Mouse (Mus musculus): ENCODE data around the gene Hspbp1. TPM values are rescaled to one million over a fixed set of nuclear protein-coding genes. Genes with fewer than 3 reads are reported as not detected.

The Hspbp1 gene
- polyA plus RNA-seq, 1 experiment = 51.8 TPM

DNA sequence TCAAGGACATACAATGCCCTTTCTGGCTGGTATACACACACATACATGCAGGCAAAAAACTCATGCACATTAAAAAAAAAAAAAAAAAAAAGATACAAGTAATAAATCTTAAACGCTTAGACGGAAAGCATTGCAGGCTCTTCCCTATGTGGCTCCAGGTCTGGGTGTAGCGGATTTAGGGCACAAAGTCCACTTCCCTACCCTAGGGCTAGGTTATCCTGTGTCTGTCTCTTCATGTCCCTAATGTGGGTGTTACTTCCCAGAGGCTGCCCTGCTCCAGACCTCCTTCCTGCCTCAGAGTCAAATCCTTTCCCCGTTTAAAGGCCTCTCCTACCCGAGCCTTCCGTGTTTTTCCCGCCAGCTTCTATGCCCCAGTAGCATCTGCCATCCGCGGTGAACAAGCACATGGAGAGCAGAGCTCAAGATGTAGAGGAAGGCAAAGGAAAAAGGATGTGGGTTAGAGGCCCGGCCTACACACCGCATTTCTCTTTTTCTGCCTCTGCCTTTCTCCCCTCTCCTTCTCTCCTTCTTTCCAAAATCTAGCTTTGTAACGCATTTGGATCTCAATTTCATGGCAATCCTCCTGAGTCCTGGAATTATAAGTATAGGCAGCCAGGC is 10.6 kb downstream of the Hspbp1 start:
- TF ChIP-seq CTCF (IDR thresholded peaks at IDR 0.05; ENCODE audit: low read depth, low read length) = no peak
- no peak for TF ChIP-seq POLR2A (IDR thresholded peaks at IDR 0.05; ENCODE audit: insufficient read depth, low read length)
- no peak for TF ChIP-seq EP300 (IDR thresholded peaks at IDR 0.05; ENCODE audit: insufficient read depth, low read depth, low read length)
- Histone ChIP-seq H3K4me1 (ENCODE audit: control insufficient read depth, insufficient read depth, low read length) (no peaks in the 10 kb centered on the region), H3K9me3 (replicated peaks; ENCODE audit: control insufficient read depth, insufficient read depth, low read length, poor library complexity, severe bottlenecking) (no peaks in the 10 kb centered on the region), H3K9ac (ENCODE audit: low read depth, poor library complexity, severe bottlenecking) (no peak overlapping the region), H3K27me3 (ENCODE audit: control insufficient read depth, insufficient read depth, low read length, poor library complexity, severe bottlenecking) (no peaks in the 10 kb centered on the region), H3K4me3 (ENCODE audit: low read depth, low read length) (no peak overlapping the region), H3K27ac (ENCODE audit: insufficient read depth, low read length) (no peak overlapping the region), H3K36me3 (ENCODE audit: control insufficient read depth, insufficient read depth, low read length, poor library complexity, severe bottlenecking) (0 out of 2 replicates have a peak, but pooled peaks cover 6% of the 10 kb centered on the region)

DNA sequence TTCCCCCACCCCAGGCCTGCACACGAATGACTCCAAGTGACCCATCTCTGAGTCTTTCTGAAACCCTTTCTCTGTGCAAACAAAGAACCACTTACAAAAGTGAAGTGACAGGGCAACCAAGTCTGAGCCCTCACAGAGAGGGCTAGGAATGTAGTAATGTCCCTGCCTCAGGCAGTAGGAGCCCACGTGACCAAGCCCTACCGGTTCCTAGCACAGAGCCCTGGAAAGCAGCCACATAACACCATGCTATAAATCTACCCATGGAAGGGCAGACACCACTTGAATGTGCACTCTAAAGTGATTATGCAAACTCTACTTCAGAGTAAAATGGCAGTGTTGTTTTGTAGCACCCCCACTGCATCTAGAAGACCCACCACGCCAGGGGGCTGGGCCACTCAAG is 12.9 kb downstream of the Hspbp1 start:
- no peak overlapping the region for H3K9ac ChIP-seq (ENCODE audit: low read depth, poor library complexity, severe bottlenecking)
- H3K4me1 ChIP-seq (ENCODE audit: control insufficient read depth, insufficient read depth, low read length) = no peaks in the 10 kb centered on the region
- TF ChIP-seq POLR2A (IDR thresholded peaks at IDR 0.05; ENCODE audit: insufficient read depth, low read length) = no peak
- TF ChIP-seq CTCF (IDR thresholded peaks at IDR 0.05; ENCODE audit: low read depth, low read length) = no peak
- 0 out of 2 replicates have a peak, but pooled peaks have one; percentile 21 for TF ChIP-seq EP300 (IDR thresholded peaks at IDR 0.05; ENCODE audit: insufficient read depth, low read depth, low read length)
- H3K27me3 ChIP-seq (ENCODE audit: control insufficient read depth, insufficient read depth, low read length, poor library complexity, severe bottlenecking) = no peaks in the 10 kb centered on the region
- no peak overlapping the region for H3K27ac ChIP-seq (ENCODE audit: insufficient read depth, low read length)
- H3K9me3 ChIP-seq (replicated peaks; ENCODE audit: control insufficient read depth, insufficient read depth, low read length, poor library complexity, severe bottlenecking) = no peaks in the 10 kb centered on the region
- H3K36me3 ChIP-seq (ENCODE audit: control insufficient read depth, insufficient read depth, low read length, poor library complexity, severe bottlenecking) = 0 out of 2 replicates have a peak, but pooled peaks cover 3% of the 10 kb centered on the region
- no peak overlapping the region for H3K4me3 ChIP-seq (ENCODE audit: low read depth, low read length)

DNA sequence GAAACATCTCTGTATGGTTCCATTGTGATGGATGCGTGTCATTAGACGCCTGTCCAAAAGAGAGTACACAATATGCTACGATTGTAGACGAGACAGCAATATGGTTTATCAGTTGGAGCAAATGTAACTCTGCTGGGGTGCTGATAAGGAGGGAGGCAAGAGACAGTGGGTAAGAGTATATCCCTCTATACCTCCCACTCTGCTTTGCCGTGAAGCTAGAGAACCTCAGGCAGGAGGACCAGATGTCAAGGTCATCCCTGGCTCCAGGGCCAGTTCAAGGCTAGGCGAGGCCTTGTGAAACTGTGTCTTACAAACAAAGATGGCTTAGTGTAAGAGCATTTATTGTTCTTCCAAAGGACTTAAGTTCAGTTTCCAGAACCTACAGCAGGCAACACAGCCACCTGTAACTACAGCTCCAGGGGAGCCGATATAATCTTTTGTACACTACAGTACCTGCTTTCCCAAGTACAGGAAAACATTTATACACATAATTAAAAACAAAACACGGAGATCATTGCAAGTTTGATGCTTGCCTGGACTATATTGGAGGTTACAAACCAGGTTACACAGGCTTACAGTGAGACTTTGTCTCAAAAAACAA is 14.1 kb downstream of the Hspbp1 start:
- no peak overlapping the region for H3K4me3 ChIP-seq (ENCODE audit: low read depth, low read length)
- H3K27ac ChIP-seq (ENCODE audit: insufficient read depth, low read length) = no peak overlapping the region
- H3K4me1 ChIP-seq (ENCODE audit: control insufficient read depth, insufficient read depth, low read length) = no peaks in the 10 kb centered on the region
- no peaks in the 10 kb centered on the region for H3K27me3 ChIP-seq (ENCODE audit: control insufficient read depth, insufficient read depth, low read length, poor library complexity, severe bottlenecking)
- no peaks in the 10 kb centered on the region for H3K9me3 ChIP-seq (replicated peaks; ENCODE audit: control insufficient read depth, insufficient read depth, low read length, poor library complexity, severe bottlenecking)
- TF ChIP-seq CTCF (IDR thresholded peaks at IDR 0.05; ENCODE audit: low read depth, low read length) (no peak), POLR2A (IDR thresholded peaks at IDR 0.05; ENCODE audit: insufficient read depth, low read length) (no peak), EP300 (IDR thresholded peaks at IDR 0.05; ENCODE audit: insufficient read depth, low read depth, low read length) (no peak)
- no peak overlapping the region for H3K9ac ChIP-seq (ENCODE audit: low read depth, poor library complexity, severe bottlenecking)
- peaks cover 5% of the 10 kb centered on the region; the same call in 1 of the 2 replicates for H3K36me3 ChIP-seq (ENCODE audit: control insufficient read depth, insufficient read depth, low read length, poor library complexity, severe bottlenecking)

DNA sequence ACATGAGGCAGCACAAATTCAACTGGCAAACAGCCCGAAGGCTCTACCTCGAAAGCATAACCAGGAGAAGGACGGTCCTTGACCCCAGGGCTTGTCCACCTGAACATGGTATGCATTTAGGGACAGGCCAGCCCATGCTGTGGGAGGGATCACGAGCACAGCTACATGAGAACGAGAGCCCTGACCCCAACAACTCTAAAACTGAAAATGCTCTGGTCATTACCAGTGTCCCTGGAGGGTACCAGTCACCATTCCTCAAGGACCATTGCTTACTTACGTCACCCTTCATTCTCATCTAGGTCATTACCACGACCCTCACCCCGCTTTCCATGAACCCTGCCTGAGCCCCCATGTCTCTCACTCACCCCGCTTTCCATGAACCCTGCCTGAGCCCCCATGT is 15.7 kb downstream of the Hspbp1 start:
- Histone ChIP-seq H3K9ac (ENCODE audit: low read depth, poor library complexity, severe bottlenecking) (no peak overlapping the region), H3K9me3 (replicated peaks; ENCODE audit: control insufficient read depth, insufficient read depth, low read length, poor library complexity, severe bottlenecking) (no peaks in the 10 kb centered on the region), H3K4me1 (ENCODE audit: control insufficient read depth, insufficient read depth, low read length) (no peaks in the 10 kb centered on the region), H3K27ac (ENCODE audit: insufficient read depth, low read length) (no peak overlapping the region), H3K4me3 (ENCODE audit: low read depth, low read length) (no peak overlapping the region), H3K27me3 (ENCODE audit: control insufficient read depth, insufficient read depth, low read length, poor library complexity, severe bottlenecking) (no peaks in the 10 kb centered on the region), H3K36me3 (ENCODE audit: control insufficient read depth, insufficient read depth, low read length, poor library complexity, severe bottlenecking) (peaks cover 2% of the 10 kb centered on the region; the same call in 1 of the 2 replicates)
- no peak for TF ChIP-seq EP300 (IDR thresholded peaks at IDR 0.05; ENCODE audit: insufficient read depth, low read depth, low read length)
- TF ChIP-seq POLR2A (IDR thresholded peaks at IDR 0.05; ENCODE audit: insufficient read depth, low read length) = no peak
- no peak for TF ChIP-seq CTCF (IDR thresholded peaks at IDR 0.05; ENCODE audit: low read depth, low read length)

GRCm38 (mm10) chr7:4668506-4668905 is 16.4 kb downstream of the Hspbp1 start:
- H3K27ac ChIP-seq (ENCODE audit: insufficient read depth, low read length) = no peak overlapping the region
- H3K27me3 ChIP-seq (ENCODE audit: control insufficient read depth, insufficient read depth, low read length, poor library complexity, severe bottlenecking) = no peaks in the 10 kb centered on the region
- H3K9ac ChIP-seq (ENCODE audit: low read depth, poor library complexity, severe bottlenecking) = no peak overlapping the region
- H3K9me3 ChIP-seq (replicated peaks; ENCODE audit: control insufficient read depth, insufficient read depth, low read length, poor library complexity, severe bottlenecking) = no peaks in the 10 kb centered on the region
- no peak overlapping the region for H3K4me3 ChIP-seq (ENCODE audit: low read depth, low read length)
- H3K4me1 ChIP-seq (ENCODE audit: control insufficient read depth, insufficient read depth, low read length) = no peaks in the 10 kb centered on the region
- H3K36me3 ChIP-seq (ENCODE audit: control insufficient read depth, insufficient read depth, low read length, poor library complexity, severe bottlenecking) = peaks cover 2% of the 10 kb centered on the region; the same call in 1 of the 2 replicates
- TF ChIP-seq CTCF (IDR thresholded peaks at IDR 0.05; ENCODE audit: low read depth, low read length) (no peak), EP300 (IDR thresholded peaks at IDR 0.05; ENCODE audit: insufficient read depth, low read depth, low read length) (no peak), POLR2A (IDR thresholded peaks at IDR 0.05; ENCODE audit: insufficient read depth, low read length) (no peak)

- H3K36me3 ChIP-seq (ENCODE audit: control insufficient read depth, insufficient read depth, low read length, poor library complexity, severe bottlenecking) = peaks cover 2% of the 10 kb centered on the region; the same call in 1 of the 2 replicates
- no peak overlapping the region for H3K4me3 ChIP-seq (ENCODE audit: low read depth, low read length)
- no peaks in the 10 kb centered on the region for H3K27me3 ChIP-seq (ENCODE audit: control insufficient read depth, insufficient read depth, low read length, poor library complexity, severe bottlenecking)
- no peaks in the 10 kb centered on the region for H3K4me1 ChIP-seq (ENCODE audit: control insufficient read depth, insufficient read depth, low read length)
- no peak overlapping the region for H3K9ac ChIP-seq (ENCODE audit: low read depth, poor library complexity, severe bottlenecking)
- TF ChIP-seq EP300 (IDR thresholded peaks at IDR 0.05; ENCODE audit: insufficient read depth, low read depth, low read length) (no peak), POLR2A (IDR thresholded peaks at IDR 0.05; ENCODE audit: insufficient read depth, low read length) (no peak), CTCF (IDR thresholded peaks at IDR 0.05; ENCODE audit: low read depth, low read length) (no peak)
- no peaks in the 10 kb centered on the region for H3K9me3 ChIP-seq (replicated peaks; ENCODE audit: control insufficient read depth, insufficient read depth, low read length, poor library complexity, severe bottlenecking)
- H3K27ac ChIP-seq (ENCODE audit: insufficient read depth, low read length) = no peak overlapping the region
Measured at GRCm38 (mm10) chr7:4666871-4667270, 18.0 kb downstream of the Hspbp1 start.

Data from ES-Bruce4 (cell line).